Mouse (Mus musculus) urinary bladder, postnatal 0 days (tissue): Measurements from ENCODE around the gene Gm19684. TPM values are rescaled to one million over a fixed set of nuclear protein-coding genes. Genes with fewer than 3 reads are reported as not detected.

Experiments
- polyA plus RNA-seq: library from polyadenylated mRNA; unstranded; fragments of >200 nt; fragmentation: Nextera tagmentation; extraction: Ambion mirVana; gene quantifications from 2 replicates; pipeline ENCODE4 v1.2.1, GENCODE M21; 2015

Gene Gm19684
- not detected in 2 replicates for polyA plus RNA-seq

DNA sequence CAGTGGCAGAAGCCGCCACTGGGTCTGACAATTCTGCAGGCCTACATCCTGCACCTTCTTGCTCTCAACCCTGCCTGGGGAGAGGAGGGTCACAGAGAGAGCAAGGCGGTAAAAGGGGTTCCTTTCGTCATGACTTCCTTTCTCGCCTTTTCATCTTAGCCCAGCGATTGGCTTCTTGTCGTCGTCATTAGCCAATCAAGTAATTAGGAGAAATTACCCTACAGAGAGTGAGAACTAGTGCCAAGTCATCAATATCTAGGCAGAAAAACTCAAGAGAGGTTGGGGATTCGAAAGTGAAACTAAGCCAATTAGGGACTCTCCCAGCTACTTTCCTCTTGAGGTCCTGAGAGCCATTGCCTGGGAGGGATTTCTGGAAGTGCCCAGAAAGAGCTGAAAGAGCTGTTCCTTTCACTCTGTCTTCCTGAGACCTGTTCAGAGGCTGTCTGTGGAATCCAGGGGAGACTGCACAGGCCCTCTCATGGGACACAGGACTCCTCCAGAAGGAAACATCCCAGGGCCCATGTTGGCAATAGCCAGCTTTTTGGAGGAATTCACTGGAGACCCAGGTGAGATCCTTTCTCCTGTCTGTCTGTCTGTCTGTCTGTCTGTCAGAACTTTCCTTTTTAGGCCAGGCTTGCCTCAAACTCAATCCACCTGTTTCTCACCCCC is at the start of gene Gm19684:
Gm19684 (plus strand) TSS at position 327 of the 669 bp plus-strand sequence.

DNA sequence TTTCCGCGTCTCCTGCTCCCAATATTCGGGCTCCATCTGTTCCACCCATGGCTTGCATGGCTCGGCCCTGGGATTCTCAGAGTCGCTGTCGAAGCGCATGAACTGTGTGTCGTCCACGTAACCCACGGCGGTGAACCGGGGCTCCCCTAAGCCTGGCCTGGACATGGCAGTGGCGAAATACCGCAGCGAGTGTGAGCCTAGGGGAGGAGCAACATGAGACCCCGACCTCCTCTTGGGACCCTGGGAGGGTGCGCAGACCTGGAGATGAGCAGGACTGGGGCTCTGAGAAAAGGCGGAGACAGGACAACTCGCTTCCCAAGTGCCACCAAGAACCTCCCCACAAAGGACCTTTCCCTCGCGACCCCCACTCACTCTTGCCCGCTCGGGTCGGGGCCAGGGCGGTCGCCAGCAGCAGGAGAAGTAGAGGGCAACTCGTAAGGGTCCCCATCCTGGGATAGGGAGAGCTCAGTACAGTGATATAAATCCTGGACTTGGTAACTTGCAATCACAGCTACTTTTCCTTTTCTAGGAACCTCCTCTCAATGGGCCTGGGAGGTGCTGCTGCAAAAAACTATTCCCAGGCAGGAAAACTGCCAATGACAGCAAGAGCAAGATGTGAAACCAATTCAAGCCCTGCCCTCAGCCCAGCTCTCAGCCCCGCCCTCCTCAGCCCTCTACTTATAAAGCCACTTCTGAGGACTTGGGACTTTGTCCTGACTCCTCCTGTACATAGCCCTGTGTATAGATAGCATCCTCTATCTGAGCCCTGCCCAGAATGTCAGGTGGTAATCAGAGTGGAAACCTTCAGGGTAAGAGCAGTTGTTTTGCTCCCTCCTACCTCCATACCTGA is 7.7 kb downstream of the Gm19684 start, which contains the start of gene Gm7030:
Gm7030 (minus strand) TSS at position 458 of the 850 bp plus-strand sequence.

DNA sequence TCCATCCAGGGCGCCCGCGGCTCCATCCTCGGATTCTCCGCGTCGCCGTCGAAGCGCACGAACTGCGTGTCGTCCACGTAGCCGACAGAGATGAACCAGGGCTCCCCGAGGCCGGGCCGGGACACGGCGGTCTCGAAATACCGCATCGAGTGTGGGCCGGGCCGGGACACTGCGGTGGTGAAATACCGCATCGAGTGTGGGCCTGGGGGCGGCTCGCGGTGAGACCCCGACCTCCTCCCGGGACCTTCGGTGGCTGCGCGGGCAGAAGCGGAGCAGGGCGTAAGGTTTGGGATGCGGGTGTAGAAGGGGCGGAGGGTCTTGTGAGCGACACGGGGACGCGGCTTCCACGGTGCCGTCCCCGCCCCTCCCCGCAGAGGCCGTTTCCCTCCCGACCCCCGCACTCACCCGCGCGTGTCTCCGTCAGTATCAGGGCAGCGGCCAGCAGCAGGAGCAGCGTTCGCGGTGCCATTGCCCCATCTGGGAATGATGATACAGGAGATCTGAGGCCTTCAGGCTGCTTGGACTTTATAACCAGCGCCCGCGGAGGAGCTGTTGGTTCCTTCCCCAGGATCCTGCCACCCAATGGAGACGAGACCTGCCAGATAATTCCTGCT is 46.7 kb downstream of the Gm19684 start, which contains the start of gene Gm8909:
Gm8909 (minus strand) TSS at position 499 of the 614 bp plus-strand sequence.

Other genes starting within 250 kb of the Gm19684 start
- 15.8 and 18.3 TPM in 2 replicates for gene Dhx16, start 241.9 kb upstream of the Gm19684 start, polyA plus RNA-seq
- 12.6 and 13.9 TPM in 2 replicates for gene 2310061I04Rik, start 224.2 kb upstream of the Gm19684 start, polyA plus RNA-seq
- 19.0 and 19.2 TPM in 2 replicates for gene Atat1, start 211.6 kb upstream of the Gm19684 start, polyA plus RNA-seq
- gene Mrps18b, start 205.3 kb upstream of the Gm19684 start, polyA plus RNA-seq, result 78.1 and 88.8 TPM in 2 replicates
- 13.6 and 15.3 TPM in 2 replicates for gene Ppp1r10, start 205.2 kb upstream of the Gm19684 start, polyA plus RNA-seq
- 44.1 and 56.8 TPM in 2 replicates for gene Abcf1, start 151.9 kb upstream of the Gm19684 start, polyA plus RNA-seq
- 32.5 and 34.2 TPM in 2 replicates for gene Gnl1, start 141.8 kb upstream of the Gm19684 start, polyA plus RNA-seq
- 11.1 and 12.2 TPM in 2 replicates for gene Prr3, start 141.4 kb upstream of the Gm19684 start, polyA plus RNA-seq
- gene H2-T24, start 101.1 kb upstream of the Gm19684 start, polyA plus RNA-seq, result 2.4 and 2.6 TPM in 2 replicates
- 31.2 and 41.0 TPM in 2 replicates for gene H2-T23, start 88.8 kb upstream of the Gm19684 start, polyA plus RNA-seq
- 32.7 and 34.7 TPM in 2 replicates for gene H2-T22, start 78.9 kb upstream of the Gm19684 start, polyA plus RNA-seq
- gene Gm6034, start 78.7 kb upstream of the Gm19684 start, polyA plus RNA-seq, result 0.10 TPM in 1 of 2 replicates, not detected in the other
- not detected in 2 replicates for gene Gm11127, start 63.3 kb upstream of the Gm19684 start, polyA plus RNA-seq
- not detected in 2 replicates for gene Gm7030, start 7.7 kb downstream of the Gm19684 start, polyA plus RNA-seq
- gene Gm8909, start 46.9 kb downstream of the Gm19684 start, polyA plus RNA-seq, result not detected in 2 replicates
- not detected in 2 replicates for gene H2-T3, start 68.6 kb downstream of the Gm19684 start, polyA plus RNA-seq
- gene Rpp21, start 136.4 kb downstream of the Gm19684 start, polyA plus RNA-seq, result 85.5 and 95.5 TPM in 2 replicates
- 7.5 TPM in 2 replicates for gene Trim39, start 150.6 kb downstream of the Gm19684 start, polyA plus RNA-seq
- gene H2-M10.2, start 164.8 kb downstream of the Gm19684 start, polyA plus RNA-seq, result not detected in 2 replicates
- not detected in 2 replicates for gene H2-M10.1, start 204.5 kb downstream of the Gm19684 start, polyA plus RNA-seq
- not detected in 2 replicates for gene H2-M10.3, start 246.7 kb downstream of the Gm19684 start, polyA plus RNA-seq